Mouse (Mus musculus) spleen, adult 2 months (tissue): Measurements from ENCODE around the gene Braf. TPM values are rescaled to one million over a fixed set of nuclear protein-coding genes. Genes with fewer than 3 reads are reported as not detected.

Experiments
- DNase-seq, 2 experiments: peaks; one replicate each; pipeline versions ENCODE4 v3.0.0 to v3.0.0-alpha.2; 2012 to 2021; ENCODE audit warnings: low spot score in 2 of 2, low read depth in 1 of 2
- H3K27ac ChIP-seq: fragments of 200-500 bp; 2 replicates; pipeline ENCODE4 v1.5.1; 2012; ENCODE audit warnings: low read length, inconsistent platforms; ENCODE audit not compliant: insufficient read depth
- H3K27me3 ChIP-seq: fragments of 200-500 bp; 2 replicates; pipeline ENCODE4 v1.6.1; 2012; ENCODE audit warnings: mild to moderate bottlenecking, moderate library complexity, low read length, inconsistent platforms; ENCODE audit not compliant: control insufficient read depth, insufficient read depth
- H3K36me3 ChIP-seq: fragments of 200-500 bp; 2 replicates; pipeline ENCODE4 v1.6.1; 2012; ENCODE audit warnings: mild to moderate bottlenecking, low read length, inconsistent platforms; ENCODE audit not compliant: control insufficient read depth, insufficient read depth
- H3K4me1 ChIP-seq: fragments of 200-500 bp; 2 replicates; pipeline ENCODE4 v1.6.1; 2011; ENCODE audit warnings: inconsistent platforms; ENCODE audit not compliant: control insufficient read depth, insufficient read depth, insufficient read length
- H3K4me3 ChIP-seq: fragments of 200-500 bp; 2 replicates; pipeline ENCODE4 v1.5.1; 2011; ENCODE audit warnings: mild to moderate bottlenecking, inconsistent platforms; ENCODE audit not compliant: insufficient read depth, insufficient read length; ENCODE audit errors: extremely low read depth
- CTCF ChIP-seq: fragments of 200-500 bp; IDR thresholded peaks from 2 replicates; pipeline ENCODE4 v1.5.1; 2011; ENCODE audit warnings: mild to moderate bottlenecking, inconsistent platforms; ENCODE audit not compliant: insufficient read depth, insufficient read length, insufficient replicate concordance; ENCODE audit errors: extremely low read depth
- POLR2A ChIP-seq: fragments of 200-500 bp; IDR thresholded peaks from 2 replicates; pipeline ENCODE4 v1.6.1; 2011; ENCODE audit warnings: low read depth, low read length, inconsistent platforms
- WGBS: fragments of 180-500 bp; shearing (Covaris S2); methylation state at CpG from one replicate; pipeline ENCODE4 v1.1.7; 2018; 5-methylcytosine and 5-hydroxymethylcytosine counted together
- polyA plus RNA-seq: library from polyadenylated mRNA; depleted of rRNA; stranded (reverse); fragments of >200 nt; gene quantifications from 2 replicates; pipeline ENCODE4 v1.2.3, GENCODE M21; 2012; rRNA removed

Gene Braf
- polyA plus RNA-seq, 1 experiment = 6.4 TPM

- H3K36me3 ChIP-seq = no peaks in the 10 kb centered on the region
- H3K27ac ChIP-seq = no peak overlapping the region
- DNase-seq = no peak
- 84% methylated on average over 6 of the region's 6 CpGs for whole genome bisulfite sequencing
- peaks cover 12% of the 10 kb centered on the region for H3K27me3 ChIP-seq
- H3K4me1 ChIP-seq = peaks cover 6% of the 10 kb centered on the region
- no peak for TF ChIP-seq CTCF
- no peak for TF ChIP-seq POLR2A
- H3K4me3 ChIP-seq = no peak overlapping the region
These were observed 165.9 kb downstream of the Braf start for GRCm38 (mm10) chr6:39559276-39559939.

GRCm38 (mm10) chr6:39557723-39558261 lies 167.5 kb downstream of the Braf start, which contains the start of gene Dennd2a:
TSS of gene Dennd2a (minus strand) at chr6:39557867.
- 5% methylated on average over 45 of the region's 50 CpGs for WGBS
- no peak for TF ChIP-seq CTCF
- no peak for TF ChIP-seq POLR2A
- Histone ChIP-seq H3K27me3 (peaks cover 12% of the 10 kb centered on the region), H3K36me3 (no peaks in the 10 kb centered on the region), H3K4me3 (peak within 1 kb of the TSS; percentile 46), H3K27ac (peak within 1 kb of the TSS; percentile 49; the same call in 1 of the 2 replicates), H3K4me1 (peaks cover 6% of the 10 kb centered on the region)
- no peak for DNase-seq

- H3K4me3 ChIP-seq = peak overlapping the region; percentile 45; the same call in 1 of the 2 replicates
- no peak for DNase-seq
- 2% methylated on average over 51 of the region's 54 CpGs for WGBS
- peak overlapping the region; percentile 14; the same call in 1 of the 2 replicates for H3K27ac ChIP-seq
- no peaks in the 10 kb centered on the region for H3K36me3 ChIP-seq
- TF ChIP-seq POLR2A = no peak
- TF ChIP-seq CTCF = no peak
- H3K27me3 ChIP-seq = peaks cover 12% of the 10 kb centered on the region
- peaks cover 6% of the 10 kb centered on the region; the same call in 1 of the 2 replicates for H3K4me1 ChIP-seq
These were observed 168.2 kb downstream of the Braf start for GRCm38 (mm10) chr6:39556900-39557659.

- H3K27ac ChIP-seq = peak overlapping the region; percentile 57; the same call in 1 of the 2 replicates
- TF ChIP-seq CTCF (no peak), POLR2A (no peak)
- peaks cover 6% of the 10 kb centered on the region; the same call in 1 of the 2 replicates for H3K4me1 ChIP-seq
- no peaks in the 10 kb centered on the region for H3K36me3 ChIP-seq
- H3K27me3 ChIP-seq = peaks cover 12% of the 10 kb centered on the region
- DNase-seq = no peak
- WGBS = 86% methylated on average over 2 of the region's 2 CpGs
- H3K4me3 ChIP-seq = no peak overlapping the region
These were observed 169.7 kb downstream of the Braf start for GRCm38 (mm10) chr6:39555648-39555945.

GRCm38 (mm10) chr6:39554888-39555647 lies 170.2 kb downstream of the Braf start:
- Histone ChIP-seq H3K4me3 (no peak overlapping the region), H3K36me3 (no peaks in the 10 kb centered on the region), H3K4me1 (peaks cover 6% of the 10 kb centered on the region; the same call in 1 of the 2 replicates), H3K27ac (peak overlapping the region; percentile 57; the same call in 1 of the 2 replicates), H3K27me3 (peaks cover 12% of the 10 kb centered on the region)
- 74% methylated on average over 12 of the region's 12 CpGs for WGBS
- TF ChIP-seq POLR2A (no peak), CTCF (no peak)
- no peak for DNase-seq

Other genes starting within 250 kb of the Braf start
- gene Dennd2a, start 167.6 kb downstream of the Braf start, polyA plus RNA-seq = 7.3 and 9.2 TPM in 2 replicates
- 8.6 and 14.1 TPM in 2 replicates for gene Adck2, start 151.6 kb downstream of the Braf start, polyA plus RNA-seq
- 0.79 TPM in 1 of 2 replicates, not detected in the other for gene Gm42420, start 139.7 kb downstream of the Braf start, polyA plus RNA-seq
- 71.2 and 124 TPM in 2 replicates for gene Ndufb2, start 132.9 kb downstream of the Braf start, polyA plus RNA-seq
- 20.6 and 25.9 TPM in 2 replicates for gene Mrps33, start 85.5 kb upstream of the Braf start, polyA plus RNA-seq
- 0.11 and 0.12 TPM in 2 replicates for gene Tmem178b, start 147.8 kb upstream of the Braf start, polyA plus RNA-seq